Mouse (Mus musculus) colon, adult 2 months (tissue): ENCODE measurements around the gene Snx17. TPM values are rescaled to one million over a fixed set of nuclear protein-coding genes. Genes with fewer than 3 reads are reported as not detected.

Experiments
- polyA plus RNA-seq: library from polyadenylated mRNA; depleted of rRNA; stranded (reverse); fragments of >200 nt; gene quantifications from 2 replicates; pipeline ENCODE4 v1.2.3, GENCODE M21; 2012; rRNA removed

Snx17 gene
- polyA plus RNA-seq, result 75.8 and 85.0 TPM in 2 replicates

GRCm38 (mm10) chr5:31192939-31193630 lies at the start of gene Snx17, which contains the start of gene Eif2b4:
Snx17 (plus strand) TSS chr5:31193227.
Eif2b4 (minus strand) TSS chr5:31193430.

GRCm38 (mm10) chr5:31154152-31154553 lies 38.9 kb upstream of the Snx17 start, which contains the start of gene Mpv17:
Mpv17 (minus strand) TSS chr5:31154251.

GRCm38 (mm10) chr5:31179766-31180630 lies 13.0 kb upstream of the Snx17 start, which contains the start of the genes Gm29609 and Gtf3c2:
Gm29609 (minus strand) TSS chr5:31179911.
Gtf3c2 (minus strand) TSS chr5:31180144.

GRCm38 (mm10) chr5:31201742-31202590 lies 8.9 kb downstream of the Snx17 start, which contains the start of gene Zfp513:
Zfp513 (minus strand) TSS chr5:31202303.

GRCm38 (mm10) chr5:31220448-31221303 lies 27.6 kb downstream of the Snx17 start, which contains the start of gene Ppm1g:
Ppm1g (minus strand) TSS chr5:31220687.

GRCm38 (mm10) chr5:31240637-31241521 lies 47.9 kb downstream of the Snx17 start, which contains the start of the genes Nrbp1 and Gm9970:
Nrbp1 (plus strand) TSS chr5:31240864.
Gm9970 (minus strand) TSS chr5:31241232.

Other genes starting within 250 kb of the Snx17 start
- gene Cgref1, start 247.6 kb upstream of the Snx17 start, polyA plus RNA-seq, result 203 and 259 TPM in 2 replicates
- gene Preb, start 232.9 kb upstream of the Snx17 start, polyA plus RNA-seq, result 308 and 381 TPM in 2 replicates
- 0.69 and 0.76 TPM in 2 replicates for gene Tcf23, start 224.6 kb upstream of the Snx17 start, polyA plus RNA-seq
- 83.4 and 88.1 TPM in 2 replicates for gene Atraid, start 144.9 kb upstream of the Snx17 start, polyA plus RNA-seq
- 52.7 and 90.2 TPM in 2 replicates for gene Slc5a6, start 144.3 kb upstream of the Snx17 start, polyA plus RNA-seq
- gene Cad, start 138.4 kb upstream of the Snx17 start, polyA plus RNA-seq, result 33.5 and 40.2 TPM in 2 replicates
- gene Dnajc5g, start 86.9 kb upstream of the Snx17 start, polyA plus RNA-seq, result not detected in 2 replicates
- gene Slc30a3, start 85.0 kb upstream of the Snx17 start, polyA plus RNA-seq, result 0.05 and 0.23 TPM in 2 replicates
- gene Trim54, start 76.5 kb upstream of the Snx17 start, polyA plus RNA-seq, result not detected in 2 replicates
- gene Ucn, start 54.4 kb upstream of the Snx17 start, polyA plus RNA-seq, result not detected in 2 replicates
- gene Mpv17, start 39.0 kb upstream of the Snx17 start, polyA plus RNA-seq, result 46.0 and 55.3 TPM in 2 replicates
- gene Gm29609, start 13.3 kb upstream of the Snx17 start, polyA plus RNA-seq, result 2.2 and 3.9 TPM in 2 replicates
- 32.1 and 36.4 TPM in 2 replicates for gene Gtf3c2, start 13.1 kb upstream of the Snx17 start, polyA plus RNA-seq
- gene Eif2b4, start 203 bp downstream of the Snx17 start, polyA plus RNA-seq, result 36.2 and 39.3 TPM in 2 replicates
- gene Zfp513, start 9.1 kb downstream of the Snx17 start, polyA plus RNA-seq, result 72.4 and 72.5 TPM in 2 replicates
- 74.5 and 100 TPM in 2 replicates for gene Ppm1g, start 27.5 kb downstream of the Snx17 start, polyA plus RNA-seq
- gene Nrbp1, start 47.6 kb downstream of the Snx17 start, polyA plus RNA-seq, result 125 and 189 TPM in 2 replicates
- 0.35 TPM in 2 replicates for gene Gm9970, start 48.0 kb downstream of the Snx17 start, polyA plus RNA-seq
- gene Krtcap3, start 58.5 kb downstream of the Snx17 start, polyA plus RNA-seq, result 336 and 464 TPM in 2 replicates
- 24.2 and 26.7 TPM in 2 replicates for gene Ift172, start 97.9 kb downstream of the Snx17 start, polyA plus RNA-seq
- 6.8 and 8.5 TPM in 2 replicates for gene Fndc4, start 102.9 kb downstream of the Snx17 start, polyA plus RNA-seq
- not detected in 2 replicates for gene Gckr, start 104.2 kb downstream of the Snx17 start, polyA plus RNA-seq